Mouse (Mus musculus) kidney, postnatal 25 days (tissue): ENCODE measurements around the gene Ddx58.

Source experiments
- DNase-seq, 2 experiments: peaks; one replicate each; pipeline ENCODE4 v3.0.0; 2021; ENCODE audit warnings: mixed read lengths in 2 of 2

Ddx58 gene

DNA sequence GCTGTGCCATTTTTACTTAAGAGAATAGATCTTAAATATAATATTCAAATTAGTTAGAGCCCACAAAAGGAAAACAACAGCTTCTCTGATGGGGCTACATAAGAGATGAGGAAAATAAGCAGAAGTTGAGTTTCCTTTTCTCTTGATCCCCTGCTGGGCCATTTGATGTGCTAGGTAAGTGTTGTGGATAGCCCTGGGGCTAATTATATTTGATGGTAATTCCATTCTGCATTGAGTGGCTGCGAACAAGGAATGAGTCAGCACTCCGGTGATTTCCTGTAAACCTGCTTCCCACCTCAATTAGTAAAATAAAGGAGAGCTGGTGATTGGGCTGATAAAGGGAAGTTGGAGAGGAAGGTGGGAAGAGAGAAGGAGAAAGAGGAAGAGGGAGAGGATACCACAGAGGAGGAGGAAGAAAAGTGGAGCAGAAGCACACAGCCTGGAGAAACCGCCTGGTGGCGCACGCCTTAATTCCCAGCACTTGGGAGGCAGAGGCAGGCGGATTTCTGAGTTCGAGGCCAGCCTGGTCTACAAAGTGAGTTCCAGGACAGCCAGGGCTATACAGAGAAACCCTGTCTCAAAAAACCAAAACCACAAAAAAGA is 6.5 kb downstream of the Ddx58 start:
- DNase-seq: no peak

DNA sequence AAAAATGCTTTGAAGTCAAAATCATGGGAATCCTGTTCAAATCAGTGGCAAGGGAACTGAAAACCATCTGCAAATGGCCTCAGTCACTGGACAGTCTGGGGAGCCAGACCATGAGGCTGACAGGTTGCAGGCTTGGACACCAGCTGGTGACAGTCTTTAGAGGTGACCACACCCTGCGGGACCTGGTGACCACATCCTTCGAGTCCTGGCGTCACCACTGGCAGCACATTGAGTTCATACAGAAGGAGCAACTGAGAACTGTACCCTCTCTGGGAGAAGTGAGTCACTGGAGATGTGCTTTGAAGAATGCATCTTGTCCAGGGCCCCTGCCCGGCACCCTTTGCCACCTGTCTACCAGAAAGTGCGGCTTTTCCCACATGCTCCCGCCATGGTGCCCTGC is 9.9 kb downstream of the Ddx58 start:
- DNase-seq: no peak

DNA sequence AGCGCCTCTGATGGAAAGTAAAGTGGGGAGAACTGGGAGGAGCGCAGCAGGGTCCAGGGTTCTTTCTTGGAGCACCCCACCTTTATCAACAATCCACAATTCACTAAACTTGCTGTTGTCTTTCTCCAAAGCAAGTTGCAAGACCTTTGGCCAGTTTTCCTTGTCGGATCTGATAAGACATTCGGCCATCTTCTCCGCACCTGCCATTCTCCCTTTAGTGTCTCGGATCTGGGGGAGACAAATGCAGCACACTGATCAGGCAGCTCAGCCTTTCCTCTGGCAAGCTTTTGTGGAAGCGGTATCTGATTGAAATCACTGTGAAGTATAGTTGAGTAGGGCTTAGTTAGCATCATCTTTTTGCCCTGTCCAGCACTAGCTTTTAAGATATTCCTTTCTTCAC is 11.7 kb downstream of the Ddx58 start:
- no peak for DNase-seq

DNA sequence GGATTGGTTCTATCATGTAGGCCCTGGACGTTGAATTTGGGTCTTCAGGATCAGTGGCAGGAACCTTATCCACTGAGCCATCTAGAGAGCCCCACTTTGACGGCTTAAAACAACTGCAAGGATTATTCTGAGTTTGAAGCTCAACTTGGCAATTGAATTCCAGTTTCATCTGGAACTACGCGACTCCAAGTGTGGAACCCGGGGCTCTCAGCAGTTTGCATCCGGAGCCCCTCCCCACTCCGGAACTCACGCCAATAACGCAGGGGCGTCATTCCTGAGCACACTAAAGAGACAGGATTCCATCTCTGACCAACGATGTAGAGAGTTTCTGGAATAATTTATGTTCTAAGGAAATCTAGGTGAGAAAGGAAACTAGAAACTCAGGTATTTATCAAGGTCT is 12.5 kb downstream of the Ddx58 start:
- DNase-seq: no peak

DNA sequence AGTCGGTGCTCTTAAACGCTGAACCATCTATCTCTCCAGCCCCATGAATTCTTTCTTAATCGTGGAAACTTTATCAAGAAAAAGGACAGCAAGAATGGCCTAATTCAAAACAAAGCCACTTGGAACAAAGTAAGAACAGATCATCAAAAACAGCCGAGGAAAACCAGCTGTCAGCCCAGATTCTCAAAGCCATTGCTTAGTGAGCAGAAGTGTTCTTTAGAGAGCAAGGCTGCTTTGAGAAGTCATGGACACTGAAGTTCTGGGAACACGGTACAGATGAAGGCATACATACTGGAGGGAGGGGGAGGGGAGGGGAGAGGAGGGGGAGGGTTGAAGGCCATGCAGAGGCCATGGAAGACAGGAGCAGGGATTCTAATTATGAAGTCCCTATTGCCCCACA is 13.5 kb downstream of the Ddx58 start:
- DNase-seq: no peak

DNA sequence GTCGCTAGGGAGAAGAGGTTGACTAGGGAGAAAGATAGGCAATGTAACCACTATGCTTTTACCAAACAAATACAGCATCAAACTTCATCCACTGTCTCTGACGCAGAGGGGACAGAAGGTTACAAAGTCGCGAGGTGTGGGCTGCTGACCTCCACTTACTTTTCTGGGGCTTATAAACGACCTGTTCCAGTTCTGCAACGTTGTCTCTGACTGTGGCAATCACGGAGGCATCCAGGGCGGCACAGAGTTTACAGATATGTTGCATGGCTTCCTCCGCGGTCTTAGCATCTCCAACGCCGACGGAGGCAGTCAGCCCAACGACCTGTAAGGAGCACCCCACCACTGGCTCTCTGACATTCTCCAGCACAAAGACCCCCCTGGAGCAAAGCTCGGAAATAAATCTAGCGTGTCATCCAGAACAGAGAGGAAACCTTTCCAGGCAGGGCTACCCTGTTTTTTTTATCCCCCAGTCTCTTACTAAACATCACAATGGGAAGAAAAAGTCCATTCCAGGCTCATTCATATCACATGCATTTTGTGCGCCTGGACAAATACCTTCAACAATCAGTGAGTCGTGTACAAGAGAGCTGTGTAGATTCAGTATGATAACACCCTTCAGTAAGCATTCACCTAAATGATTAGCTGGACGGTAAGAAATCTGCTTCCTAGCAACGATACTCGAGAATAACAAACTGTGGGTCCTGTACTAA is 17.6 kb downstream of the Ddx58 start:
- DNase-seq: no peak

DNA sequence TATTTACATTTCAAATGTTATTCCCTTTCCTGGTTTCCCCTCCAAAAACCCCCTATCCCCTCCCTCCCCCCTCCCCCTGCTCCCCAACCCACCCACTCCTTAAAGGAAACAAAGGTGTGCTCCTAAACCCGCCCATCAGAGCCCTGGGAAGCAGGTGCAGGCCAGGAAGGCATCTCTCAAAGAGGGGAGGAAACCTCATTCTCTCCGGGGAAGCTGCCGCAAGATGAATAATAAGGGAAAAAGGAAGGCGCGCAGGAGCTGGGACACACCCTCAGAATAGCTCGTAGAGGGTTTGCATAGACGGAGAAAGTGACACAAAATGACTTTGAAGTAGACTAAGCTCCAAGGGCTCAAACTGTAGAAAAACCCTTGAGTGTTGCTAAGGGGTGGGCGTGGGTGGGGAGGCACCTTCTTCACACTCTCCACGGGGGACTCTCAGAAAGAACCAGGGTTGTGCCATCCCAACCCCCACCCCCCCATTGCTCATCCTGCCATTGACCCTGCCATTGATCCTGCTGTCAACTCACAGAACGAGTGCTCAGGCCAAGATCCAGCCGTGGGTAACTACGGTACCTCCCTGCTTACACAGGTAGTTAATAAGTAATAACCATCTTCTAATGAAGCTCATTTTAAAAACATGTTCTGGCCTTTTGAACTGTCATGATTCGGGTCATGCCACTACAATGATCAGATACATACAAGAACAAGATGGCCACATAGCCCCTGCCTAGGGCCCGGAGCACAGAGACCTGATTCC is 18.4 kb downstream of the Ddx58 start:
- peak in 1 of 2 experiments; percentile 45 for DNase-seq

DNA sequence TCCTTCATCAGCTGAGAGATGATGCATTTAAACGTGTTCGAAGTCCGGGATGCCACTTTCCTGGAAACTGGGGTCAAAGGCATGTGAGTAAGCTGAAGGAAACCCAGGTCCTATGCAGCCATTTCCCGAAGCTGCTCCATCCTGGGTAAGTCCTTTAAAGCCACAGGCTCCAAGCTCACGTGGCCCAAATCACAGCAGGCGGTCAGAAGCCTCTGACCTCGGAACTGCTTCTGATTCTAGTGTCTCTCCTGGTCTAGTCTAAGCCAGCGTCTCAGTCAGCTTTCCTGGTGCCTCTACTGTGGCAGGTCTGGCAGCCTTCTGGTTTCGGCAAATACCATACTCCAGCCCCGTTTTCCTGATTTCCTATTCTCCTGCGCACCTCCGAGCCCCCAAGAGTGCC is 19.2 kb downstream of the Ddx58 start:
- peak in 1 of 2 experiments; percentile 36 for DNase-seq

DNA sequence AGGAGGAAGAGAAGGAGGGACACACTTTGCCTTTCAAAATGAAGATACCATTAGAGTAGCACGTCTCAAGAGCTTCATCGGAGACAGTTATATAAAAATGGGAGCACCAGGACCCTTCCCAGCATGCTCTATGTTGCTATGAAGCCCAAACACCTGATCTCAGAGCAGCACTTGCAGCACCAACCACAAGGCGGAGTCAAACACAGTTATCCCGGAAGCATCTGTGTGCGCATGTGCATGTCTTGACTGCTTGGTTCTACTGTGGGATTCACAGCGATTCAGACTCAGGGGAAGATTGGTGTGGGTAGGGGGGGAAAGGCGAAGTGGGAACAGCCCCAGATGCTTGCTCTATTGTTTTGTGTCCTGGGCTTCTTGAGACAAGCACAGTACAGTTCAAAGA is 21.2 kb downstream of the Ddx58 start:
- peak; percentile 50 to 51 for DNase-seq

DNA sequence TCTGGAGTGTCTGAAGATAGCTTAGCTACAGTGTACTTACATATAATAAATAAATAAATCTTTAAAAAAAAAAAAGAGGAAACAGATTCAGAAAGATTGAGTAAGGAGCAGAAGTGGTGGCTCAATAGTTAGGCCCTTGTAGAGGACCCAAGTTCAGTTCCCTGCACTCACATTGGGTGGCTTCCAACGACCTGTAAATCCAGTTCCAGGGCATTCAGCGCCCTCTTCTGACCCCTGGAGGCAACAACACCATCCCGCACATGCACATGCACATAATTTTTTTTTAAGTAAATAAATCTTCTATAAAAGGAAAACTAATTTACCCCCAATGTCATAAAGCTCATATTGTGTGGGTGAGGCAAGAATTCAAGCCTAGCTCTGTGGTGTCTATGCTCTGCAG is 21.7 kb downstream of the Ddx58 start:
- DNase-seq: no peak

DNA sequence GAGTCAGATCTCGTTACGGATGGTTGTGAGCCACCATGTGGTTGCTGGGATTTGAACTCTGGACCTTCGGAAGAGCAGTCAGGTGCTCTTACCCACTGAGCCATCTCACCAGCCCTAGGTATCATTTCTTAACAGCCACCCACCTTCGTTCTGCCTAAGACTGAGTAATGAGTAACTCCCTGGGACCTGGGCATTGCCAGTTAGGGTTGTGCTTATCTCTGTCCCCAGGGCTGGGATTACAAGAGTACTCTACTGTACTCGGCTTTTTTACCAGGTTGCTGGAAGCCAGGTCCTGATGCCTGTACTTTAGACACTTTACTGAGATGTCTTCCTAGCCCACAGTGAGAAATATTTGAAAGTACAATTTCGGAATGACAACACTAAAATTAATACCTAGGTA is 27.5 kb downstream of the Ddx58 start:
- DNase-seq: no peak

DNA sequence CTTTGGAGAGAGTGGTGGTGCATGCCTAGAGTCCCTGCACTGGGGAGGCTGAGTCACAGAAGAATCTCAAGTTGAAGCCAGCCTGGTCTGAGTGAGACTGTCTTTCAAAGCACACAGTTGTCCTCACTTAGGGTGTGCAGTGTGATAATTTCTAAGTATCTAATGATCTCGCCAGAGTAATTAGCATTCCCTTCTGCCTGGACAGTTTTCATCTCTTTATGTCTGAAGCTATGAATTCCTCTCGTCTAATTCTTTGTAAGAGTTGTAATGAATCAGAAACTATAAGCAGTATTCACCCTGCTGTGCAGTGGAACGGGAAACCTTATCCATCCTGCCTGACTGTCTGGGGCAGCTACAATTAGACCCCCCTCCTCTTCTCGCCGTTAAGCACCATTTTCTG is 31.9 kb downstream of the Ddx58 start:
- DNase-seq: no peak

DNA sequence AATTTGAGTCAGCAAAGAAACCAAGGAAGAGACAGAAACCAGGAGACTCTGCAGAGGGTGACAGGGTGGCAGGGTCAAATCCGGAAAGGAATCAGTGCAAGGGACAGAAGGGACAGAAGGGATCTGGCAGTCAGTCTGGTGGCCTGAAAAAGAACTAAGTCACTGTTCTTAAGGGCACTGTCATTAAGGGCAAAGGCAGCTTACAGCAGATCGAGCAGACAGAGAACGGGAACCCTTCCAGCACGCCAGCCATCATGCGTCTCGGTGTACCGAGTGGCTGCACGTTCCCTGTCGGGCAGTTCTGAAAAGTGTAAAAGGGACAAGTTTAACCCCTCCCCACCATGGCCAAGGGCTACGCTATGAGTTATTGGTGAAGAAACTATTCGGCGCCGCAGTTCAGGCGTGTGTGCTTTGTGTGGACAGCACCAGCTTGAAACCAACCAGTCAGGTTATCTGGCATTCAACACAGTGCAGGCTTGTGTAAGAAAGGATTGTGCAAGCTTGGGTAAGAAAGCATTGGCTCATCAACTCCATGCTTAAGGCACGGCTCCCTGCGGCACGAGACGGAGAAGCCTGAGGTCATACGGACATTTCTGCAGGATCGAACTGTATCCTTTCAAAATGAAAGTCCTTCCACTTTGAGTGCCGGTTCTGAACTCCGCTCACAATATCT is 34.3 kb downstream of the Ddx58 start:
- no peak for DNase-seq

DNA sequence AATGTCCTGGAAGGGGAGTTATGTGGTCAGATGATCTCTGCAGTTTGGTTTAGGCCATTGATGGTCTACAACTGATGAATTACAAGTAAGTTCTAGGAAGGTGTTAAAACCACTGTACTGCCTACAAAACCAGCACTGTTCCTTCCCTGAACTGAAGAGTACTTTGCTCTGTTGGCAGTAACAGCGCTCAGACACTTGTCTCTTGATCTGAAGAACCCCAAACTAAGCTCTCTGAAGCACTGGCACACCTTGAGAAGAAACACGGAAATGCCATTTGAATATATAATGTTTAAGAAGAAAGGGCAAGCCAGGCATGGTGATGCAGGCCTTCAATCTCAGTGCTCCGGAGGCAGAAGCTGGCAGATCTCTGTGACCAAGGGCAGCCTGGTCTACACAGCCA is 35.3 kb downstream of the Ddx58 start:
- DNase-seq: no peak

DNA sequence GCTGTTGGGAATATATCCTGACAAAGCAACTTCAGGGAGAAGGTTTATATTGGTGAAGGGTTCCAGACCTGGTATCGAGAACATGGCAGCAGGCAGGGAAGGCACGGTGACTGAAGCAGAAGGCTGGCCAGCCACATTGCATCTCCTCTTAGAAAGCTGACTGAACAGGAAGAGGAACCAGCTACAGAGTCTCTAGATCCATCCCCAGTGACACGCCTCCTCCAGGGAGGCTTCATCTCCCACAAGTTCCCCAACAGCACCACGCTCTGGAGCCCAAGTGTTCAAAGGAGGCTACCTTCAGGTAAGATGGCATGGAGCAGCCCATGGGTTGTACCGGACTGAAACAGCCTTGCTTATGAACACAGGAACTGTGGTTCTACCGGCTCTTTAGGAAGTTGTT is 37.4 kb downstream of the Ddx58 start:
- no peak for DNase-seq

DNA sequence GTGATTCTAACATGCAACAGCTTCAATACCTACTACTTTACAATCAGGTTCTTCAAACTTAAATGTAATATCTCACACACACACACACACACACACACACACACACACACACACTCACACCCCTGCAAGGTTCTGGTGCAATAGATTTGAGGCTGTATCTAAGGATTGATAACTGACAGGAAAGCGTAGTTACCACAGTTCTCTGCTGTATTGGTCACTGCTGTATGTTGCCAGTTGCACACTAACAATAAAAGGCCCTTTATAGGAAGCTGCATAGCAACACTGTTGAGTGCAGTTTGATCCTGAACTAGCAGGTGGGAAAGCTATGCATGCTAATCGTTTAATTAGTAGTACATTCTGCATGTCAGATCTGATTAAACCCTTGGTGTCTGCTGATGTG is 44.3 kb downstream of the Ddx58 start:
- DNase-seq: no peak

DNA sequence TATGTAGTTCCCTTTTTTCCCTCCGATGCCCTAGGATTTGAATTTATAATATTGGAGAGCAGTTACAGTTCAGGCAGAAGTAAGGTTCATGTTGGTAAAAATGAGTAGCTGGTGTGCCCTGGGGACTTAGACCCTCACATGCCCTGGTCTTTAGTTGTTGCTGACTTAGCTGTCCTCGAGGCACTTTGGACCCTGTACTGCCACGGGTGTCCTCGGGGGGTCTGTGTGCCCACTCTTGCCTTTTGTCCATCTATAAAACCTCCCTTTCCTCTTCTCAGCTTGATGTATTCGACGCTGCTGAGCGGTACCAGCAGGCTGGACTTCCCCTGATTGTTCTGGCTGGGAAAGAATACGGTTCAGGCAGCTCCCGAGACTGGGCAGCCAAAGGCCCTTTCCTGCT is 46.2 kb downstream of the Ddx58 start:
- DNase-seq: peak; percentile 36 to 68

DNA sequence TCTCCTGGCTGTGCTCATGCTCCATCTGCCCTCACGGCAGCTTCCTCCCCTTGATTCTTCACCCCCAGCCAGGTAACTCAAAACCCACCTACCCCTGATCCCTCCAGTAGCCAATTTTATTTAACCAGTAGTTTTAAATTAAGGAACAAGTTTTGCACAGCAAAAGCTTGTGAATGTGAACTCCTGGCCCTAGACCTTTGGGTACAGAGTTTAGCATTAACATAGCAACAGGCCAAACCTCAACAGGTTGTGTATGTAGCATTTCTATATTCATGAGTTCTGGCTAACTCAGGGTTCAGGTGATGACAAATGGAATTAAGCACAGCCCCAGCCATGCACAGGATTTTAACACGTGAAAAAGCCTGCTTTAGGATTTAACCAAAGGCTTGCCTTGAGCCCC is 47.4 kb downstream of the Ddx58 start:
- peak in 1 of 2 experiments; percentile 29 for DNase-seq

DNA sequence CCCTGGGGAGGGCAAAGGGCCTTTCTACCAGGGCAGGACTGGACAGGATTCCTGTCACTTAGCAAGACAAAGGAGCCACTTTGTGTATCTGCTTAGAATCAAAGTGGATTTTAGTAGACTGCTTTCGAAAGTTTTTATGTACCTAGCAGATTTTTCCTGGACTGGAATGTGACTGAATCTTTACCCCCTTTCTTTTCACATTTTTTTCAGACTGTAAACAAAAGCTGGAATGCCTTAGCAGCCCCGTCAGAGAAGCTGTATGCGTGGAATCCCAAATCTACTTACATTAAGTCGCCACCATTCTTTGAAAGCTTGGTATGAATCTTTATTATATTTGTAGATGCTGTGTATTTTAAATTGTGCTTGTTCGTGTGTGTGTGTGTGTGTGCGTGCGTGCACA is 51.7 kb downstream of the Ddx58 start:
- DNase-seq: no peak

DNA sequence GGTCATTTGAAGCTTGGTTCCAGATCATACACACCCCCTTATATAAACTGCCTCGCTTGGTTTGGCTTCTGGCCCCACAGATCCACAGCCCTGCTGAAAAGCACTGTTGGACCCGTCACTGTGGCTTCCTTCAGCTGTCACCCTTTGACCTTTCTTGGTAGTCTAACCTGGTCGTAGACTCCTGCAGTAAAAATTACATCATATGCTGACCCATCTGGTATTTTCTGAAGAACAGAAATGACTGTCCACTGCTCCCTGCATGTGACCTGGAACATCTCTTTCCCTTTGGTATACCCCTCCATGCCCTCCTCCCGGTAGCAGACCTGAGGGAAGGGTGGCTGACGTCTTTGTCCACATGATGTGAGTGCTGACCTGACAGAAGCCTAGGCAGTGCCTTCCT is 55.2 kb downstream of the Ddx58 start:
- DNase-seq: peak in 1 of 2 experiments; percentile 68

DNA sequence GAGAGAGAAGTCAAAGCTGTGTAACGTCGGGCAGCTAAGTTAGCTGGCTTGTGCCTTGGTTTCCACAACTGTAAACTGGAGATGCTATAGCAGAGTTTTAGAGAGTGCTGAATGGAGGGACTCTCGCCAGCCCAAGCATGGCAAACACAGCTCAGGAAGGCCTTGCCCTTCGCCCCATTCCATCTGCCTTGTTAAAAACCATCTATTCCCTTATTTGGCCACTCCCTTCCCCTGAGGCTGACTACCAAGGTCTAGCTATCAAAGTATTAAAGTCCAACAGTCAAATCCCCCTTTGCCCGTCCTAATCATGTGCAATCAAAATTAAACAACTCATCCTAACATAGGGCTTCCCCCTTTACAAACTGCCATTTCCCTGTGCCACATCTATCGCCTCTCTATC is 55.8 kb downstream of the Ddx58 start:
- peak; percentile 16 to 50 for DNase-seq

DNA sequence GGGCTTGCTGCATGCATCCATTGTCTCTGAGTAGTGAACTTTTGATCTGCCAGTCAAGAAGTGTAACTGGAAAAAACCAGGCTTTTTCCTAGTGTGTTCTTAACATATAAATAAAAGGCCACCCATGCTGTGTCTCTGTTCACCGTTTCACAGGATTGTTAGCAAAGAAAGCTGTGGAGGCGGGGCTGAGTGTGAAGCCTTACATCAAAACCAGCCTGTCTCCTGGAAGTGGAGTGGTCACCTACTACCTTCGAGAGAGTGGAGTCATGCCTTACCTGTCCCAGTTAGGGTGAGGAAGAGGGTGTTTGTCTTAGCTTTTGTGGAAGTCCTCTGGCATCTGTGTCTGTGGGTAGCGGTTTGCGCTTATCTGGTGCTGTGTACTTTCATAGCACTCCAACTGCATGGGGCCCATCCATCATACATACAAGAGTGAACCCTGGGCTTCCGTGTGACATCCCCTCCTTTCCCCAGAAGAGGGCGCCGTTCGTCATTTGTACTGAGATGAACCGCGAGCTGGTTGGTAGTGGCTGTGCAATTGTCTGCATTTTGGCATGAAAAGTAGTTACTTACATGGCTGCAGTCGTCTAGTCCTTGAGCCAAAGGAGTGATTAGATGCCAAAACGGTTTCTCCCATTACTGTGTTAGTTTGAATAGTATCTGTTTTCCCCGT is 56.8 kb downstream of the Ddx58 start:
- peak; percentile 82 to 84 for DNase-seq

DNA sequence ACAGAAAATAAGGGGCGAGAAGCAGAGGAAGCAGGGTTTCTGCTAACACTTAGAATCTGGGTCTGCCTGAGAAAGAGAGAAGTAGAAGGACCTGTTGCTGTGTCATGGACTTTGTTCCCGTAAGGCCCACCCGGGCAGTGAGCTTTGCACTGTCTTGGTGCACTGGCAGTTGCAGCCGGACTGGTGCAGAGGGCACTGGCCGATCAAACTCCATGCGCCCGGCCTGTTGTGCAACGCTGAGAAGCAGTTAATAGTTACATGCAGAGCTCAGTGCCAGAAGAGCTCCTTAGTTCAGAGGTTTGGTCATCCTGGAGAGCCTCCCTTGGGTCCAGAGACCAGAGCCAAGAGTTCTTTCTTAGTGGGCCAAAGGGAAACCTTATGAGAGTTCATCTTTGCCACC is 57.9 kb downstream of the Ddx58 start:
- peak; percentile 86 to 96 for DNase-seq
